Mouse (Mus musculus) right cerebral cortex, postnatal 36 days (tissue): ENCODE results near the gene Trp53bp2.

Experiments
- DNase-seq, 2 experiments: peaks; one replicate each; pipeline ENCODE4 v3.0.0; 2022; ENCODE audit warnings: low spot score in 2 of 2, mixed read lengths in 1 of 2

Gene Trp53bp2

DNA sequence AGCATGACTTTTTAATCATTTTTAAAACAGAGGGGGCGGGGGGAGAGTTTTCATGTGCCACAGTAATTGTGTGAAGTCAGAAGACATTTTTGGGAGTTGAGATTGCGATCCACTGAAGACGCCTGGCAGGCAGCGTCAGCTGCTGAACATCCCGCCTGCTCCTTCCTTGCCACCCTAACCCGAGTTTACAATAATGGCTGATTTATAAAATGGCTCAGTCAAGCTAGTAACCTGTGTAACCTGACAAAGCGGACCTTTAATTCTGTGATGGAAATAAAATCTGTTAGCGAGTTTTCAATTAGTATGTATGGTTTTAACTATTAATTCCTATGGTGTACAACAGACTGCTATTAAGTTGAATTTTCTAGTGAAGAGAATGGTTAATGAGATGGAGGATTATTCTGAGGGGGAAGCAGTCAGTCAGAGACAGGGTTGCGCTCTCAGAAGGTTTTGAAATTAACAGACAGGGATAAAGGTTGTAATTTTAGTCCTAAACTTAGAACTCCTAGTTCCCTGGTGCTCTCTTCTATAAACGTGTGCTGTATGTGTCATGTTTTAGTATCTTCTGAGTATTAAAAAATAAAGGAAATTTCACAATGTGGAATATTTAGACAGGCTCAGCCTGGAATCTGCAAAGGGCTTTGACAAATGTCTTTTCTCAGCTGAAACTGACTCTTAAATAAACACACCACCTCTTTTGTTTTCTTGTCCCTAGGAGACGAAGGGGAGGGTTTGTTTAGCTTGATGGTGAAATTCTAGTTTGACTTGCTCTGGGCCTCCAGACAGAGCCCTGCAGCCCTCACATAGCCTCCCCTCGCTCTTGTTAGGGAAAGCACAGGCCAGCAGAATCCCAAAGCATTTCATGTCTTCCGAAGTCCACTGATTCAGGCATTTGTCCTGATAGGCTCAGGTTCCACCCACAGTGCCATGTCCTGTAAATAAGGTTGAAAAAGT lies 51.6 kb downstream of the Trp53bp2 start:
- no peak for DNase-seq

DNA sequence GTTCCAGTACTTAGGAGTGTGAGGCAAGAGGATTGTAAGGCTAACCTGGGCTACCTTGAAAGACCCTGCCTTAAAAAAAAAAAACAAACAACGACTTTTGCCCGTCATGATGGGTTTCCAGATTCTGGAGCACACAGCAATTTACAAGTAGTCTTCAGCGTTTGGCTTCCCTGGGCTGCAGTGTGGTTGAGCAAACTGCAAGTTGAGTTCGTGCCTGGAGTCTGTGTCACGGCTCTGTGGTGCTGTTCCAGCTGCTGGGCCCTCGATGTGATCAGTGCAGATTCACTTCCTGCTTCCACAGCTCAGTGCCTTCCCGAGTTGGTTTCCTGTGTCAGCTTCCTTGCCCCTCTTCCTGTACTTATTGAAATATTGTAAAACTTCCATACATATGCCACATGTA lies 52.3 kb downstream of the Trp53bp2 start:
- DNase-seq = no peak

DNA sequence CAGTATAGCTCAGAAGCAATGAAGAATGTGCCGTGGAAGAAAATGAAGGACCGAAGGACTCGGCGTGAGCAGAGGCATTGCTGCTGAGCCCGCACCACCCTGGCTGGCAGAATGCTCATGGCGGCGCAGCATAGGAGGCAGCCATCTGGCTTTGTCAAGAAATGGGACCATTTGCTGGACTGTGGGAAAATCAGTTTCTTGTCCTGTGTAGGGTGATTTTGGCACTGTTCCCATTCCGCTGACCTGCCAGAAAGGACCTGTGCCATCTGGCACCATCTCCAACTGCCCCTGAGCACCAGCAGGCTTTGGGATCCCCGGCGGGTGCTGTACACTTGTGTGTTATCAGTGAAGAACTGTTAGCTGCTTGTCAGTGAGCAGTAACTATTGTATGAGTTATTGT lies 52.8 kb downstream of the Trp53bp2 start:
- no peak for DNase-seq

DNA sequence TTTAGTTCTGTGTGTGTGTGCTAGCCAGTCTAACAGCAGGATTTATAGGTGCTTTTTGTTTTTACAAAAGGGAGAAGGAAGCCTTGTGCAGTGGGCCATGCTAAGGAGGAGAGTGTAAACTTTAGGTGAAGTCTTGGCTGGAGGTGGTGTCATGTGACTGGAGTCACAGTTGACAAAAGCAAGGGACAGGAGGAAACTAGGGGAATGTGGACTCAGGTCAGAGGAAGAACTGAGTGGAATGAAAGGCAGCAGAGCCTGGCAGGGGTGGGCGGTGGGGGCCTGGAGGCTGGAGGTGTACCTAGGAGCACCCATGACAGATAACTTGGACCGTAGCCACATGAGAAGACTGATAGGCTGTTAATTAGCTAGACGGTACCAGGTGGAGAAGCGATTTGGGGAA lies 56.3 kb downstream of the Trp53bp2 start:
- no peak for DNase-seq

DNA sequence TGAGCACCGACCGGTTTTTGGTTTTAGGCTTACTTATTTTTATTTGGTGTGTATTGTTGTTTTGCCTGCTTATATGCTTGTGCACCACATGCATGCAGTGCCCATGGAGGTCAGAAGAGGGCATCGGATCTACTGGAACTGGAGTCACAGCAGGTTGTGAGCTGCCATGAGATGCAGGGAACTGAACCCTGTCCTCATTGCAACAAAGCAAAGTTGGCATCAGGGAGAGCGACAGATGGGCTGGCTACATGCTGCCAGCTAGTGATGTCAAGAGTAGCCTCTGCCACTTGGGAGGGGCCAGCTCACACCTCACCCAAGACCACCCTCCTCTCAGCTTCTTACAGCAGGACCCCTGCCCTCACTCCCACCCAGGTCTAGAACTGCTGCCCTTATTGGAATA lies 57.0 kb downstream of the Trp53bp2 start:
- DNase-seq = no peak

DNA sequence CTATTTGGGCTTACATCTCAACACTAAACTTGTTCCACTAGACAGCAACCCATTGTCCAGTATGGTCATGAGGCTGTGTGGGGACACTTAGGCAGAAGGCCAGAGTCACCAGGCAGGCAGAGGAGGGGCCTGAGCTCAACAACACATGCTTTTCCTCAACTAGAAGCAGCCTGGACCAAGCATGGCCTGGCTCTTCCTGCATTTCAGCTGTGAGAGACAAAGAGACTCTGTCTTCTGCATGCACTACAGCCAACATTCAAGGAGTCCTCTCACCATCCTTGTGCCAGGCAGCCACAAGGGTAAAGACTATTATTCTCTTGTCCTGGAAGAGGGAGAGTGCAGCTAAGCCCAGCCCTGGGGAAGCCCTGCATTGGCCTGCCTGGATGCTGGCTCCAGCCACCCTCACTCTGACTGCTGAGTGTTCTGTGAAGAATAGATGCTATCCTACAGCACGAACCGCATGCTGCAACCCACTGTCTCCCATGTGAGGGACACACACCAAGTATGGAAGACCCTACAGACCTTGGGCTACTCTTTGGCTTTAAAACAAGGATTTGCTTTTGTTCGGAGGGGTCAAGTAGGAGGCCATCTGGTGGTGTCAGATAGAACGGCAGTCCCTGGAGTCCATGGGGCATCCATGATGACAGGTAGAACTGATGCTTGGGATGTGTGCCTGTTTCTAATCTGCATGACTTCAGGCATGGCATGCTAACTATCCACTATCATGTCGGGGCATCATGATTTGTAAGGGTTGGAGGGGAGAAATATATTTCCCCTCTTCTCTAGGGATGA lies 66.2 kb downstream of the Trp53bp2 start:
- peak in 1 of 2 experiments; percentile 35 for DNase-seq

DNA sequence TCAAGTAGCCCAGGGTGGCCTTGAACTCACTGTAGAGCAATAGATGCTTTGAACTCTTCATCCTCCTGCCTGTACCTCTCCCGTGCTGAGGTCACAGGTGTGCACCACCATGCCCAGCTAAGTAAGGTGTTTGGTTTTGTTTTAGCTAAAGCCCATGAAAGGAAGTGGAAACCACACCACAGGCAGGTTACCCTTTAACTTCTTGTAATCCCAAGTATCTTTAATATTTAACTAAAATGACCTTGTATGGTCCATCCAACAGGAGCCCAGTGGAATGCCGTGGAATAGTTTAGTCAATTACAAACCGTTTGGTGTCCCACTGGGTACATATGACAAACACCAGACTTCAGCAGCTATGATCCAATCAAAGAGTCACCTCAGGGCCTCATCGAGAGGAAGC lies 70.0 kb downstream of the Trp53bp2 start:
- DNase-seq = no peak

DNA sequence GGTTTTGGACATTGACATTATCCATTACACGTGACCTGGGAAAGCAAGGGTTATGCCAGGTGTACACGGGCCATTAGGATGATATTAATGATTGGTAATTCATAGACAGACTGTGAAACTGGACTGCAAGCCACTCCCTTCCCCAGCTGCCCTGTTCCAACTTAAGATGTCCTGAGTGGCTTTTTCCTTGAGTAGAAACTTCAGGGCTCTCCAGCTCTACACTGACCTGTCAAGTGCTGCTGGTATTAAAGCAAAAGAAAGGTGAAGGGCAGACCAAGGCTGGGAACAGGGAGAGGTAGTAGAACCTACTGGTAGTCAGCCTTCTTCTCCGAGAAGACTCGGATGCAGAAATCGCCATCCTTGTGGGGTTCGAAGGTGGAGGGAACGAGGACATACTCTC lies 72.2 kb downstream of the Trp53bp2 start:
- no peak for DNase-seq

DNA sequence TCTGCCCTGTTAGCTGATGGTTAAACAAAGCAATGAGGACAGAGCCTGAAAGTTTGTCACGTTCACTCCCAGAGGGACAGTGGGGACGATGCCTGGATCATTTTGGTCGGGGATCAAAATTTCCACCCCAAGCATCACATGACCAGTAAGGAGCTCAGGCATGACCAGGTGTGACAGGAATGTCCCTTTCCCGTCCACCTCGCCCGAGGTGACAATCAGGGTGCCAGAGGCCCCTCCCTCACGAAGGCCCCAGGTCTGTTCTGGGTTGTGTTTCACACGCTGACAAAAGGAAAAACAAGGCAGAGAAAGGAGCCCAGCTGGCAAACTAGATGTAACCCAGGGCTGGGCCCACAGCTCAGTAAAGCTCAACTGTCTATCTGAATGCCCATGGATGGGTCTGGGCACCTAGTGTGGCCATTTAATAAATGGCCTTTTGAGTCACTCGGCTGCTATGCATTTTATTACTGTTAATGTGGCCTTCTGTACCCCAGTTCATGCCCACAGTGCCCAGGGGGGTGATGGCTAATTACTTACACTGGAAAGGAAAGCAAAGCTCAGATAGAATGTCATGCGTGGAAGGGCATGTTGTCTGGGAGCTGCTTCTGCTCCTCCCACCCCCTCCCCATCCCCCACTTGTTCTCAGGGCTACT lies 72.8 kb downstream of the Trp53bp2 start:
- DNase-seq = no peak

DNA sequence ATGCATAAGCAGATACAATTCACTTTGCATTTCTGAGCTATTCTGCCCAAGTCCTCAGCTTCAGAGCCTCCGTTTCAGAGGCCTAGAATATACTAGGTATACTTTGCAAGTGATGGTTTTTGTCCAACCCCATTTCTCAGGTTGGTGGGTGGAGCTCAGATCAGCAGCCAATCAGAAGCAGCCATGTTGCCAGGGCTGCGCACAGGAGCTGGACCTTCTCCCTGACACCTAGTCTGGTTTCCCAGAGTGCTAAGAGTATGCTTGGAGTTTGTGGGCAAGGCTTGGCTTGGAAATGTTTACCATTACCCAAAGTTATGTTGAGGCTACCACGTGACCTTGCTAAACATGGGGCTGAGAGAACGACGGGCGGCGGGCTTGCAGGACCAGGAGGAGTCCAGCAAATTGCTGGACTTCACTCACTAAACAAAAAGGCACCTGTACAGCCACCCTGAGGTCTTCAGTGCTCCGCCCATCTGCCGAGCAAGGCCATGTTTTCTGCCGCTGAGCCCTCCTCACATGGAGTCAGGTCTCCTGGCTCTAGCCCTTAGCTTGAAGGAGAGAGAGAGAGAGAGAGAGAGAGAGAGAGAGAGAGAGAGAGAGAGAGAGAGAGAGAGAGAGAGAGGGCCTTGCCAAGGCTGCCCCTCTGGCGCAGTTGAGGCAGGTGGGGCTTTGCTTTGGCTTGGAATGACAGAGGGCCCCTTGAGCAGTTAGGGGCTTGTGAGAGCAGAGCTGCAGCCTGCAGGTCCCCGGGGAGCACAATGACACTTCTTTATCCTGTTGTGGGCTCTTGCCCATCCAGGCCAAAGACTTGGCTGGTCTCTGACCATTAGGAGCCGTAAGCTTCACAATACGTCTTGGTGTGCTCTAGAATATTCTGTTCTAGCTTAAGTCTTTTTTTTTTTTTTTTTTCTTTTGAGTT lies 74.3 kb downstream of the Trp53bp2 start:
- DNase-seq = peak; percentile 27 to 40

DNA sequence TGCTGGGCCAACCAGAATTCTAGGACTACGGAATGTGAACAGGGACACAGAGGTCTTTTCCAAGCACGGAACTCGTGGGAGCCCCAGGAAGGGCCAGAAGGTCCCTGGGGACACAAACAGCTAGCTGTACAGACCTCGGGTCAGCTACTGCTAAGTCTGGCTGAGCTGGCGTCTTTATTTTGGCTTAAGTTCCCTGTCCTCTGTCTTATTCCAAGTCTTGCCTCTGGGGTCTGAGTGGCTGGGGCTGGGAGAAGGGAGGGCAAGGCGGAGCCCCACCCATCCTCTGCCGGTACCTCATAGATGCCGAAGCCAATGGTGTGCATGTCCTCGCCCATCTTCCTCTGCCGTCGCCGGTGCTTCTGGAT lies 74.9 kb downstream of the Trp53bp2 start:
- peak; percentile 37 to 49 for DNase-seq

DNA sequence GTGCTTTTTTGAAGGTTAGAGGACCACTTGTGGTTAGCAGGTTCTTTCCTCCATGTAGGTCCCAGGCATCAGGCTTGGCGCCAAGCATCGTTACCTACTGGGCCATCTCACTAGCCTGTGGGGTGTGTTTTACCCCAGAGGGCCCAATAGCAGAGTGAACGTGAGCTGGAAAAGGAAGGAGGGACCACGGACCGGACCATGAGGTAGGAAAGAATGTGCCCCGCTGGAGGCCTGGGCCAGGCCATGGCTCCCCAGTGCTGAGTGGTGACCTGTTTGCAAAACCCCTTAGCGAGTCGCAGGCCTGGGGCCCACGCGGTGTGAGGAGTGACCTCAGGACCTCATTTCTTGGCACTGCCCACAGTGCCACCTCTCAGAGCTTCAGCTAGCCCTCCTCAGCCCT lies 79.5 kb downstream of the Trp53bp2 start:
- DNase-seq = no peak

DNA sequence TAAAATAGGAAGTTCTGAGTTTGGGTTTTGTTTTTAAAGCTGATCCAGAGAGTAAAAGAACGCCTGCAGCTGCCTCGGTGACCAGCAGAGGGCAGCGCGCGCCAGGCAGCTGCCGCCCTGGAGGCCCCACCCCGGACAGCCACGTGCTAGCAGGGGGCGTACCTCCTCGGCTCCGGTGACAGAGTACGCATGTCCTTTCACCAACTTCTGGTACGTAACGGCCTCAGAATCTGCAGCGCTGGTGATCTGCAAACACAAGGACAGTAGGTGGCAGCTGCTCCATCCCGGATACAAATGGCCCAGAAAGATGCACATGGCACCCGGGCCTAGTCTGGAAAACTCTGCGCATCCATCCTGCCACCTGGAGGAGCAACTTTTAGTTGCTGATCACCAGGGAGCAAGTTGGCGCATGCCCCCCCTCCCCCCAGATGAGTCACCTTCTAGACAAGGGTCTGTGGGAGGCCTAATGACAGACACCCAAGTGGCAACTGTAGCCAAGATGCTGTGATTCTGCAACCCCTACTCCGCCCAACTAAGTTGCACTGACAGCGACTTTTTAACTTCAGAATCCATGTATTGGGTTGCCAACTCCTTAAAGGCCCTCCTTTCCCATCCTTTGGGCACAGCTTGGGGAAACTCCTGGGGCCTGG lies 81.0 kb downstream of the Trp53bp2 start:
- peak; percentile 91 to 92 for DNase-seq

DNA sequence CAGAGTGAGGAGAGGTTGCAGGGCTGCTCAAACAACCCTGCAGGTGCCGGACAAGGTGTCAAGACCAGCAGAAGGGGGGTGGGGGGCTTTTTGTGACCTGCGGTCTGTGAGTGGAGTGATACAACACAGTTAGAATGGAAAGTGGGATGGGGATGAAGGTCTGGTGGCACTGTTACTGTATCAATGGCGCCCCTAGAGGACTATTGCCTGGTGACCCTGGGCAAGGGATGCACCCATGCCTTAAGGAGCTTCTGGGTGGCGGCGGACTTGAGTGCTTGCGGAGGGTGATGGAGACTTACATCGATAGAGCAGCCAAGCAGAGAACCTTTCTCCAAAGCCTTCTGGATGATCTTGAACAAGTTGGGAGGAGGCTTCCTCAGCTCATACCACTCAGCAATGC lies 81.6 kb downstream of the Trp53bp2 start:
- no peak for DNase-seq

DNA sequence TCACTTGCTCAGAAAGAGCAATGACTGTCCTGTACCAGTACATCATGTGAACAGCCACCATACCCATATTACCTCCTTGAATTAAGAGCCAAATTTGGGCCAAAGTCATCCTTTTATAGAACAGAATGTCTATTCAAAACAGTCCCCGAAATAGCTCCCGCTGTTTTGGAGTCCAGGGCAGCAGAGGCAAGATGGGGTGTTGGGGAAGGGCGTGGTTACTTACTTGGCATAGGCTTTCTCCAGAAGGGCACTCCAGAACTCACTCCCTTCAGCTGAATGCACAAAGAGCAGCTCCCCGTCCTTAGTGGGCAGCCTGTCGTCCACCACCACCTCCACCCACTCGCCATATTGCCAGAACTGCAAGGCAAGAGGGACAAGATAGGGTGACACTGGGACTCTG lies 82.9 kb downstream of the Trp53bp2 start:
- no peak for DNase-seq

DNA sequence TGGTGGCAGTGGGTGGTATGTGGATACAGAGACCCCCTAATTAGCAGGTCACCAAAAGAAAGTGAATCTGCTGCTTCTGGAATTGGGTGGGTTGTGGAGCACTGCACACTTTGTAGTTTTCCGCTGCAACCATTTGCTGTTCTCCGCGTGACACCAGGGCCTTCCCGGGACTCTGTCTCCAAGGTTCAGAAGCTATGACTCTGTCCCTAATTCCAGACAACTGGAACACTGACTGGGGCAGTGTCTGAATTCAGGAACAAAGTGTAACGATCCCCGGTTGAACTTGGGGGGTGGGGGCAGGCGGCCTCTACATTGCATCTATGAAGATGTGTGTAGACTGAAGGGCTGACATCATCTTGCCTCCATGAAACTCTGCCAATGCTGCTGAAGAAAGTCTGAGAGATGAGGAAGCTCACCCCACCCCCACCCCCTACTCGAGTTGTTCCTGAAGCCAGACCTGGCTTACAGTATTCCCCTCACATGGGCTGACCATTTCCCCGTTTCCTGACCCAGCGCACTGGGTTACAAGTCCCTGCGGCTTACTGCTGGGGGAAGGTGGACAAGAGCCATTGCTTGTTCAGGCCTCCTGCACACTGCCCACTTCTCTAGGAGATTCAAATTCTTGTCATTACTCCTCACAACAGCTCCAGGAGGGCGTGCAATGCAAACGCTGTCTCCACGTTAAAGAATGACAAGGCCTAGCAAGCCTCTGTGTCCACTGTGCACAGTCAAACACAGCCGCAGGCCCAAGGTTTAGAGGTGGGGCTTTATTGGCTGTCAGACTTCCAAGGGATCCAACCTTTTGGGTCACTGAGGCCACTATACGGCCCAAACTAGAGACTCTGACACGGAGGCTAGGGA lies 85.5 kb downstream of the Trp53bp2 start:
- no peak for DNase-seq

DNA sequence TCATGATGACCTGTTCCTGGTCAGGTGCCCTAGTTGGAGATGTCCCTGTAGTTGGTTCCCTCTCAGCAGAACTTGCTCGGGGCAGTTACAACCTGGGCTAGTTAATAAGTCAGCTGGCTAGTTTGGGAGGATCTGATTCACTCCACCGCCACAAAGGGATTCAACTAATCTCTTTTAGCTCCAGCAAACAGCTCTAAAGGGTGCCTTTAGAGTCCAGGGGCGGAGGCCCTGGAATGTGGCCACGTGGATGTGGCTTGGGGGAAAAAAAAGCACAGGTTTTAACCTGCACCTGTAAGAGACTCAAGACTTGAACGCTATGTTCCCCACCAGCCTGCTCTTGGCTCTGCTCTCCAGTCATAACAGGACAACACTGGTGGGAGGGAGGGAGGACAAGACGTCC lies 87.7 kb downstream of the Trp53bp2 start:
- no peak for DNase-seq

DNA sequence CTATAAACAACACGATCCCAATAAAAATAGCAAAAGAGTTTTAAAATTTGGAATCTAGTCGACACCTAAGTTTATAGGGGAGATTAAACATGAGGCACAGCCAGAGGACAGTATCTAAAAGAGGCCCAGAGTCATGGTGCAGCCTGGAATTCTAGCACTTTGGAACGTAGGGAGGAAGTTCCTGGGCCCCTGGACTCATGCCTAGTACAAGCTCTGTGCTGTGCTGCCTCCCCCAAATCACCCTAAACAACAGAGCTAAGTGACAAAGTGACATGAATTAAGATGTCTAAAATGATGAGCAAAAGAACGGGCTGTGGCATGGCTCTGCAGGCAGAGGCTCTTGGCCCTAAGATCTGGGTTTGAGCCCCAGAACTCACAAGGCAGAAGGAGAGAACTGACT lies 88.8 kb downstream of the Trp53bp2 start:
- no peak for DNase-seq

DNA sequence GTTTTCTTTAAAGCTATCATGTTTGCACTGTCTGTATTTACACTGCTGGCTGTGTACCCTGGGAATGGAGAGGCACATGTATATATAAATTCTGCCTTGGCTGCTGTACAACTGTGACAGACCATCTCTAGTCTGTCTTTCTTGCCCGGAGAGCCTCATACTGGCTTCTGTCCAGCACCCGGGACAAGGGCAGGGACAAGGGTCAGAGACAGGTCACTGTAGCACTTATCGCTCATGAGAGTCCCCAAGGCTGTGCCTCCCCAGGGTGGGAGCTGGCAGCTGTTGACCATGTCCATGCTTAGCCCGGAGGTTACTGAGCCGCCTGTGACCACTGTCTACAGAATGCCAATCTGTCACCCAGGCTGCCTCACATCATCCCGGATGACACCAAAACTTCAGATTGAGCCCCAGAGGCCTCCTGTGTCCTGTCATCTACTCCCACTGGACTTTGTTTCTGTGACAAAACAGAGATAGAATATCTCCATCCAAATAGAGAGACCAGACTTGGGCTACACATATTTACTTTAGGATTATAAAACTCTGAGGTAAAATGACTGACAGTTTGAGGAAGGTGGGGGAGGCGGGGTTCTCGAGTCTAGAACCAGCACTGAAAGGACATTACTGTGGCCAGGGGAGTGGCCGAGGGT lies 90.6 kb downstream of the Trp53bp2 start:
- no peak for DNase-seq
